Mouse (Mus musculus) thymus, adult 2 months (tissue): Measurements from ENCODE around the gene Itpr1. TPM values are rescaled to one million over a fixed set of nuclear protein-coding genes. Genes with fewer than 3 reads are reported as not detected.

Experiments used
- DNase-seq: peaks from one replicate; pipeline ENCODE4 v3.0.0; 2021
- H3K27ac ChIP-seq: fragments of 200-500 bp; 2 replicates; pipeline ENCODE4 v1.5.1; 2012; ENCODE audit warnings: low read length, control low read depth; ENCODE audit not compliant: control insufficient read depth, insufficient read depth
- H3K27me3 ChIP-seq: fragments of 200-500 bp; 2 replicates; pipeline ENCODE4 v1.6.1; 2012; ENCODE audit warnings: mild to moderate bottlenecking, low read length, moderate library complexity, mixed read lengths; ENCODE audit not compliant: control insufficient read depth, insufficient read depth
- H3K36me3 ChIP-seq: fragments of 200-500 bp; 2 replicates; pipeline ENCODE4 v1.6.1; 2012; ENCODE audit warnings: mild to moderate bottlenecking, low read length, moderate library complexity; ENCODE audit not compliant: control insufficient read depth, insufficient read depth
- H3K4me1 ChIP-seq: fragments of 200-500 bp; replicated peaks from 2 replicates; pipeline ENCODE4 v1.6.1; 2012; ENCODE audit warnings: low read length; ENCODE audit not compliant: control insufficient read depth, insufficient read depth
- H3K4me3 ChIP-seq: fragments of 200-500 bp; 2 replicates; pipeline ENCODE4 v1.5.1; 2012; ENCODE audit warnings: mild to moderate bottlenecking, low read length, control low read depth, moderate library complexity; ENCODE audit not compliant: control insufficient read depth, insufficient read depth
- CTCF ChIP-seq: fragments of 200-500 bp; IDR thresholded peaks from 2 replicates; pipeline ENCODE4 v1.5.1; 2012; ENCODE audit warnings: mild to moderate bottlenecking, control low read depth, low read length, moderate library complexity, borderline replicate concordance; ENCODE audit not compliant: control insufficient read depth, poor library complexity, insufficient read depth; ENCODE audit errors: extremely low read depth
- POLR2A ChIP-seq: fragments of 200-500 bp; IDR thresholded peaks from 2 replicates; pipeline ENCODE4 v1.6.1; 2012; ENCODE audit warnings: mild to moderate bottlenecking, low read length, control low read depth, moderate library complexity; ENCODE audit not compliant: control insufficient read depth, poor library complexity, insufficient read depth; ENCODE audit errors: extremely low read depth
- WGBS: fragments of 180-500 bp; shearing (Covaris S2); methylation state at CpG from one replicate; pipeline ENCODE4 v1.1.7; 2018; 5-methylcytosine and 5-hydroxymethylcytosine counted together
- polyA plus RNA-seq: library from polyadenylated mRNA; depleted of rRNA; stranded (reverse); fragments of >200 nt; gene quantifications from 2 replicates; pipeline ENCODE4 v1.2.3, GENCODE M21; 2012

Itpr1 gene
- polyA plus RNA-seq, 1 experiment, result 28.8 TPM

DNA sequence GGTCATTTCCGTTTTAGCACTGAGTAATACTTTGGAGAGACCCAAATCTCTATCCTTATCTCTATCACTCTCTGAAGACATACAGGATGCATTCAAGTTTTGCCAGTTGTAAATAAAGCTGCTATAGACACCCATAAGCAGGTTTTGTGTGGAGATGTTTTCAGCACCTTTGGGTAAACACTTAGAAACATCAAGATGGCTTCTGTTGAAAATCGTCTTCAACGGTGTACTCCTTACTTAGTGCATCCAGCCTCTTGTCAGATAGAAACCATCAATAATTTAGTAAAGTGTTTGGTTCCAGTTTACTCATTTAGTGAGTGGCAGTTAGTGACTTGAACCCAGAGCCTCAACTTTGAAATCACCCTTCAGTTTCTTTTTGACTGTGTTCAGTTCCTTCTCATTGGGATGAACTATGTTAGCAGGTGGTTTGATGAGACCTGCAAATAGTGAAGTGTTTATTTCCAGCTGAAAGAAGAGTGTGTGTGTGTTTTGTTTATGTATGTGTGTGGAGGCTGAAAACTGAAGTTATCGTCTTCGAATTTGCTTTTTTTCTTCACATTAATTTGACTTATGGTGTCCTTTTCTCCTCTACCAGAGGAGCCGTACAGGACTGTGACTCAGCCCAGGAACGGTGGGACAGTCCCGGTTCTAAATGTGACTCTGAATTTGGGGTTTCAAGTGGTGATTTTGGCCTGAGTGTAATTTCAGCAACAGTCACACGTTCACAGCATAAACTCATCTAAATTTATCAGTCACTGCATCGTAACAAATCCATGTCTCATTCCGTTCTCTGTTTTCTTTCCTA lies 66.1 kb downstream of the Itpr1 start:
- Histone ChIP-seq H3K36me3 (no peaks in the 10 kb centered on the region), H3K27me3 (no peaks in the 10 kb centered on the region), H3K4me1 (0 out of 2 replicates have a peak, but pooled peaks cover 2% of the 10 kb centered on the region), H3K4me3 (no peak overlapping the region), H3K27ac (no peak overlapping the region)
- no peak for DNase-seq
- 95% methylated on average over 11 of the region's 11 CpGs for WGBS
- TF ChIP-seq POLR2A (no peak), CTCF (no peak)

DNA sequence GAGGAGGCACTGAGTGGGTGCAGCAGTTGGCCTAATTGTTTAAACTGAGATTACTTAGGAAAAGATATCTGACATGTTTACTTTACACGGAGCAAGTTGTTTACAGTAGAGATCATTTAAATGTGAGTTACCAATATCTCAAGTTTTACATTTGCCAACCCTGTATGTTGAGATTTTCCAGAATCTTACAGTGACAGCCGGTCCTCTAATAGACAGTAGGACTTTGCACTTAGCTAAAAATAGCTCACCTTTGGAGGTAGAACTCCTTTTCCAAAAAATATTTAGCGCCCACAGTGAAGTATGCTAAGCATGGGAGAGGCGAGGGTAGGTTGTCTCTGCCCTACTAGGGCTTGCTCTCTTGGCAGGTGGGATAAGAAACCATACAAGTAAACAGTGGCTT lies 69.2 kb downstream of the Itpr1 start:
- H3K4me1 ChIP-seq, result no peaks in the 10 kb centered on the region
- H3K4me3 ChIP-seq, result no peak overlapping the region

GRCm38 (mm10) chr6:108282621-108283020 lies 69.7 kb downstream of the Itpr1 start:
- H3K27me3 ChIP-seq, result no peaks in the 10 kb centered on the region
- no peaks in the 10 kb centered on the region for H3K36me3 ChIP-seq
- no peak overlapping the region for H3K4me3 ChIP-seq
- no peak for TF ChIP-seq POLR2A
- no peak for TF ChIP-seq CTCF
- no peak for DNase-seq
- no peaks in the 10 kb centered on the region for H3K4me1 ChIP-seq
- H3K27ac ChIP-seq, result no peak overlapping the region
- WGBS, result 98% methylated on average over 3 of the region's 3 CpGs

More for the DNA sequence above, 69.2 kb downstream of the Itpr1 start:
- Histone ChIP-seq H3K27me3 (no peaks in the 10 kb centered on the region), H3K36me3 (no peaks in the 10 kb centered on the region), H3K27ac (no peak overlapping the region)
- no peak for DNase-seq
- no peak for TF ChIP-seq POLR2A
- TF ChIP-seq CTCF, result no peak
- WGBS, result 97% methylated on average over 4 of the region's 4 CpGs

- Histone ChIP-seq H3K36me3 (no peaks in the 10 kb centered on the region), H3K27me3 (no peaks in the 10 kb centered on the region), H3K27ac (no peak overlapping the region), H3K4me3 (no peak overlapping the region), H3K4me1 (no peaks in the 10 kb centered on the region)
- whole genome bisulfite sequencing, result over 99% methylated on average over 3 of the region's 3 CpGs
- TF ChIP-seq CTCF (no peak), POLR2A (no peak)
- DNase-seq, result no peak
Measured at GRCm38 (mm10) chr6:108284688-108285087, 71.8 kb downstream of the Itpr1 start.

- no peaks in the 10 kb centered on the region for H3K27me3 ChIP-seq
- WGBS, result 67% methylated on average over 3 of the region's 3 CpGs
- TF ChIP-seq CTCF (no peak), POLR2A (no peak)
- no peak for DNase-seq
- no peaks in the 10 kb centered on the region for H3K36me3 ChIP-seq
- H3K4me3 ChIP-seq, result no peak overlapping the region
- H3K27ac ChIP-seq, result no peak overlapping the region
- no peaks in the 10 kb centered on the region for H3K4me1 ChIP-seq
Measured at GRCm38 (mm10) chr6:108288979-108289378, 76.1 kb downstream of the Itpr1 start.

DNA sequence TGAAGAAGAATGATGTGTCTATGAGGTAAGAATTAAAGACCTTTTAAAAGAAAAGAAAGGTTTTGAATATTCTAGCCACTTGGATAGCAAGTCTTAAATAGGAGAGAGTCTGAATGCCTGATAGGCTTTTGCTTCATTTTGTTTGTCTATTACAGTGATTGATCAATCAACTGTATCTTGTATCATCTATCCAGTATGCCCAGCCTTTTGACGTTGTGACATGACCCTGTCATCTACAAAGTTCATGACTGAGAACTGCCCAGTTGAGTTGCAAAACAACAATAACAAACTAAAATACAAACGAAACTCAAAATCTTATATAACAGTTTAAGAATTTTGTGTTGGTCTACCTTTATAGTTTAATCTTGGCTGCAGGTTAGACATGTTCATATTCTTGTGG lies 78.1 kb downstream of the Itpr1 start:
- no peak overlapping the region for H3K4me3 ChIP-seq
- DNase-seq, result no peak
- no peaks in the 10 kb centered on the region for H3K36me3 ChIP-seq
- H3K27ac ChIP-seq, result no peak overlapping the region
- TF ChIP-seq CTCF (no peak), POLR2A (no peak)
- H3K27me3 ChIP-seq, result no peaks in the 10 kb centered on the region
- WGBS, result 99% methylated on average over 2 of the region's 2 CpGs
- no peaks in the 10 kb centered on the region for H3K4me1 ChIP-seq

GRCm38 (mm10) chr6:108291556-108291955 lies 78.7 kb downstream of the Itpr1 start:
- DNase-seq, result no peak
- WGBS, result over 99% methylated on average over 3 of the region's 3 CpGs
- Histone ChIP-seq H3K27me3 (no peaks in the 10 kb centered on the region), H3K36me3 (no peaks in the 10 kb centered on the region), H3K4me3 (no peak overlapping the region), H3K4me1 (no peaks in the 10 kb centered on the region), H3K27ac (no peak overlapping the region)
- TF ChIP-seq POLR2A (no peak), CTCF (no peak)
